Mouse (Mus musculus): ENCODE measurements around the gene Arhgap9.

Arhgap9 gene

GRCm38 (mm10) chr10:127321621-127322020 lies at the start of gene Arhgap9:
Gene Arhgap9 (plus strand): TSS chr10:127321964.
- no peak for DNase-seq (ENCODE audit: low read depth, low spot score)

GRCm38 (mm10) chr10:127272371-127272770 lies 49.4 kb upstream of the Arhgap9 start:
- DNase-seq (ENCODE audit: low read depth, low spot score) = no peak

GRCm38 (mm10) chr10:127274261-127275022 lies 47.3 kb upstream of the Arhgap9 start:
- DNase-seq (ENCODE audit: low read depth, low spot score) = peak; percentile 94

- DNase-seq (ENCODE audit: low read depth, low spot score) = no peak
Observed at GRCm38 (mm10) chr10:127279730-127280129, 42.0 kb upstream of the Arhgap9 start.

GRCm38 (mm10) chr10:127281316-127281715 lies 40.4 kb upstream of the Arhgap9 start:
- no peak for DNase-seq (ENCODE audit: low read depth, low spot score)

GRCm38 (mm10) chr10:127282620-127283215 lies 39.0 kb upstream of the Arhgap9 start:
- DNase-seq (ENCODE audit: low read depth, low spot score) = peak; percentile 56

GRCm38 (mm10) chr10:127284105-127284622 lies 37.6 kb upstream of the Arhgap9 start:
- no peak for DNase-seq (ENCODE audit: low read depth, low spot score)

- DNase-seq (ENCODE audit: low read depth, low spot score) = no peak
Observed at GRCm38 (mm10) chr10:127284724-127285500, 36.9 kb upstream of the Arhgap9 start.

GRCm38 (mm10) chr10:127285644-127286043 lies 36.1 kb upstream of the Arhgap9 start:
- no peak for DNase-seq (ENCODE audit: low read depth, low spot score)

- no peak for DNase-seq (ENCODE audit: low read depth, low spot score)
Observed at GRCm38 (mm10) chr10:127286194-127286593, 35.6 kb upstream of the Arhgap9 start.

GRCm38 (mm10) chr10:127286730-127287129 lies 35.0 kb upstream of the Arhgap9 start:
- no peak for DNase-seq (ENCODE audit: low read depth, low spot score)

- no peak for DNase-seq (ENCODE audit: low read depth, low spot score)
Observed at GRCm38 (mm10) chr10:127287271-127287935, 34.4 kb upstream of the Arhgap9 start.

- DNase-seq (ENCODE audit: low read depth, low spot score) = no peak
Observed at GRCm38 (mm10) chr10:127287936-127288293, 33.8 kb upstream of the Arhgap9 start.

GRCm38 (mm10) chr10:127288328-127288799 lies 33.4 kb upstream of the Arhgap9 start:
- peak; percentile 66 for DNase-seq (ENCODE audit: low read depth, low spot score)

- peak; percentile 93 for DNase-seq (ENCODE audit: low read depth, low spot score)
Observed at GRCm38 (mm10) chr10:127288800-127289572, 32.8 kb upstream of the Arhgap9 start, which contains the start of gene Mbd6. Gene Mbd6 (minus strand): TSS chr10:127289018.

GRCm38 (mm10) chr10:127289573-127290191 lies 32.1 kb upstream of the Arhgap9 start:
- DNase-seq (ENCODE audit: low read depth, low spot score) = peak; percentile 76

- peak; percentile 100 for DNase-seq (ENCODE audit: low read depth, low spot score)
Observed at GRCm38 (mm10) chr10:127290307-127290929, 31.3 kb upstream of the Arhgap9 start.

- DNase-seq (ENCODE audit: low read depth, low spot score) = peak; percentile 49
Observed at GRCm38 (mm10) chr10:127290930-127291880, 30.6 kb upstream of the Arhgap9 start.
